Mouse (Mus musculus): ENCODE measurements around the gene Dnmt3a. TPM values are rescaled to one million over a fixed set of nuclear protein-coding genes. Genes with fewer than 3 reads are reported as not detected.

The Dnmt3a gene
- polyA plus RNA-seq, 1 experiment from 2014 or later, result 116 TPM

GRCm38 (mm10) chr12:3825714-3826080, 19.9 kb downstream of the Dnmt3a start:
- peaks cover 43% of the 10 kb centered on the region for H3K4me1 ChIP-seq
- H3K4me2 ChIP-seq, result no peak overlapping the region
- no peak for ATAC-seq (ENCODE audit: low FRiP score)
- 63% methylated on average over 12 of the region's 12 CpGs for WGBS
- no peaks in the 10 kb centered on the region for H3K9me3 ChIP-seq (replicated peaks)
- no peak overlapping the region for H3K4me3 ChIP-seq (replicated peaks)
- no peak overlapping the region for H3K9ac ChIP-seq (replicated peaks)
- no peaks in the 10 kb centered on the region for H3K27me3 ChIP-seq (replicated peaks)
- peak overlapping the region; percentile 37; the same call in 1 of the 2 replicates for H3K27ac ChIP-seq (replicated peaks)
- H3K36me3 ChIP-seq, result no peaks in the 10 kb centered on the region

GRCm38 (mm10) chr12:3827771-3828170, 22.0 kb downstream of the Dnmt3a start:
- no peaks in the 10 kb centered on the region for H3K9me3 ChIP-seq (replicated peaks)
- no peak for ATAC-seq (ENCODE audit: low FRiP score)
- H3K27me3 ChIP-seq (replicated peaks), result no peaks in the 10 kb centered on the region
- H3K4me1 ChIP-seq, result peaks cover 51% of the 10 kb centered on the region
- 92% methylated on average over 5 of the region's 5 CpGs for WGBS
- no peak overlapping the region for H3K27ac ChIP-seq (replicated peaks)
- no peak overlapping the region for H3K9ac ChIP-seq (replicated peaks)
- no peak overlapping the region for H3K4me2 ChIP-seq
- no peak overlapping the region for H3K4me3 ChIP-seq (replicated peaks)
- no peaks in the 10 kb centered on the region for H3K36me3 ChIP-seq

GRCm38 (mm10) chr12:3833059-3833760, 27.4 kb downstream of the Dnmt3a start:
- H3K9ac ChIP-seq (replicated peaks), result no peak overlapping the region
- ATAC-seq (ENCODE audit: low FRiP score), result no peak; the same call in 1 of the 2 replicates
- H3K9me3 ChIP-seq (replicated peaks), result no peaks in the 10 kb centered on the region
- H3K4me3 ChIP-seq (replicated peaks), result no peak overlapping the region
- H3K36me3 ChIP-seq, result peaks cover 31% of the 10 kb centered on the region
- peak overlapping the region; percentile 75 for H3K27ac ChIP-seq (replicated peaks)
- H3K4me1 ChIP-seq, result peaks cover 61% of the 10 kb centered on the region
- no peaks in the 10 kb centered on the region for H3K27me3 ChIP-seq (replicated peaks)
- H3K4me2 ChIP-seq, result peak overlapping the region; percentile 43
- 62% methylated on average over 7 of the region's 7 CpGs for WGBS

GRCm38 (mm10) chr12:3833851-3834273, 28.1 kb downstream of the Dnmt3a start:
- peak; percentile 84 for ATAC-seq (ENCODE audit: low FRiP score)
- Histone ChIP-seq H3K9ac (replicated peaks) (no peak overlapping the region), H3K4me2 (peak overlapping the region; percentile 43), H3K27ac (replicated peaks) (peak overlapping the region; percentile 75), H3K36me3 (peaks cover 36% of the 10 kb centered on the region), H3K27me3 (replicated peaks) (no peaks in the 10 kb centered on the region), H3K4me3 (replicated peaks) (no peak overlapping the region), H3K9me3 (replicated peaks) (no peaks in the 10 kb centered on the region), H3K4me1 (peaks cover 61% of the 10 kb centered on the region)
- WGBS, result 1% methylated on average over 7 of the region's 8 CpGs

- WGBS, result 9% methylated on average over 21 of the region's 21 CpGs
Observed at GRCm38 (mm10) chr12:3834373-3835314, 28.8 kb downstream of the Dnmt3a start.

GRCm38 (mm10) chr12:3835576-3835975, 29.8 kb downstream of the Dnmt3a start:
- Histone ChIP-seq H3K9me3 (replicated peaks) (no peaks in the 10 kb centered on the region), H3K27ac (replicated peaks) (peak overlapping the region; percentile 75; the same call in 1 of the 2 replicates), H3K9ac (replicated peaks) (no peak overlapping the region), H3K4me3 (replicated peaks) (no peak overlapping the region), H3K4me2 (peak overlapping the region; percentile 43; the same call in 1 of the 2 replicates), H3K27me3 (replicated peaks) (no peaks in the 10 kb centered on the region), H3K36me3 (peaks cover 52% of the 10 kb centered on the region), H3K4me1 (peaks cover 61% of the 10 kb centered on the region)
- ATAC-seq (ENCODE audit: low FRiP score), result no peak
- WGBS, result 81% methylated on average over 2 of the region's 2 CpGs

More at GRCm38 (mm10) chr12:3834373-3835314, 28.8 kb downstream of the Dnmt3a start:
- no peaks in the 10 kb centered on the region for H3K27me3 ChIP-seq (replicated peaks)
- peak overlapping the region; percentile 75 for H3K27ac ChIP-seq (replicated peaks)
- H3K4me3 ChIP-seq (replicated peaks), result no peak overlapping the region
- H3K4me2 ChIP-seq, result peak overlapping the region; percentile 43
- H3K9ac ChIP-seq (replicated peaks), result 0 out of 2 replicates have a peak overlapping the region, but pooled peaks have one; percentile 1
- H3K36me3 ChIP-seq, result peaks cover 44% of the 10 kb centered on the region
- ATAC-seq (ENCODE audit: low FRiP score), result peak; percentile 58
- no peaks in the 10 kb centered on the region for H3K9me3 ChIP-seq (replicated peaks)
- peaks cover 61% of the 10 kb centered on the region for H3K4me1 ChIP-seq

- Histone ChIP-seq H3K9ac (replicated peaks) (no peak overlapping the region), H3K4me2 (no peak overlapping the region), H3K4me3 (replicated peaks) (no peak overlapping the region), H3K4me1 (peaks cover 59% of the 10 kb centered on the region), H3K27ac (replicated peaks) (no peak overlapping the region), H3K36me3 (peaks cover 58% of the 10 kb centered on the region), H3K9me3 (replicated peaks) (no peaks in the 10 kb centered on the region), H3K27me3 (replicated peaks) (no peaks in the 10 kb centered on the region)
- WGBS, result 72% methylated on average over 9 of the region's 9 CpGs
- ATAC-seq (ENCODE audit: low FRiP score), result no peak
Observed at GRCm38 (mm10) chr12:3837081-3837832, 31.4 kb downstream of the Dnmt3a start.

GRCm38 (mm10) chr12:3838009-3838408, 32.2 kb downstream of the Dnmt3a start:
- 75% methylated on average over 4 of the region's 4 CpGs for WGBS

GRCm38 (mm10) chr12:3839662-3840061, 33.9 kb downstream of the Dnmt3a start:
- no peak overlapping the region for H3K9ac ChIP-seq (replicated peaks)
- ATAC-seq (ENCODE audit: low FRiP score), result no peak
- peaks cover 63% of the 10 kb centered on the region for H3K36me3 ChIP-seq
- H3K27ac ChIP-seq (replicated peaks), result no peak overlapping the region
- WGBS, result 100% methylated on average over 1 of the region's 1 CpGs
- no peaks in the 10 kb centered on the region for H3K27me3 ChIP-seq (replicated peaks)
- H3K4me2 ChIP-seq, result no peak overlapping the region
- no peaks in the 10 kb centered on the region for H3K9me3 ChIP-seq (replicated peaks)
- no peak overlapping the region for H3K4me3 ChIP-seq (replicated peaks)
- peaks cover 53% of the 10 kb centered on the region for H3K4me1 ChIP-seq

More at GRCm38 (mm10) chr12:3838009-3838408, 32.2 kb downstream of the Dnmt3a start:
- no peak overlapping the region for H3K27ac ChIP-seq (replicated peaks)
- H3K4me2 ChIP-seq, result no peak overlapping the region
- H3K4me1 ChIP-seq, result peaks cover 56% of the 10 kb centered on the region
- no peaks in the 10 kb centered on the region for H3K9me3 ChIP-seq (replicated peaks)
- no peaks in the 10 kb centered on the region for H3K27me3 ChIP-seq (replicated peaks)
- H3K9ac ChIP-seq (replicated peaks), result no peak overlapping the region
- H3K36me3 ChIP-seq, result peaks cover 59% of the 10 kb centered on the region
- ATAC-seq (ENCODE audit: low FRiP score), result no peak
- no peak overlapping the region for H3K4me3 ChIP-seq (replicated peaks)

GRCm38 (mm10) chr12:3841121-3841520, 35.3 kb downstream of the Dnmt3a start:
- Histone ChIP-seq H3K4me3 (replicated peaks) (no peak overlapping the region), H3K36me3 (peaks cover 63% of the 10 kb centered on the region), H3K9me3 (replicated peaks) (no peaks in the 10 kb centered on the region), H3K4me2 (no peak overlapping the region), H3K27me3 (replicated peaks) (no peaks in the 10 kb centered on the region), H3K4me1 (peaks cover 40% of the 10 kb centered on the region), H3K9ac (replicated peaks) (no peak overlapping the region), H3K27ac (replicated peaks) (0 out of 2 replicates have a peak overlapping the region, but pooled peaks have one; percentile 18)
- 63% methylated on average over 4 of the region's 4 CpGs for WGBS
- no peak for ATAC-seq (ENCODE audit: low FRiP score)

- Histone ChIP-seq H3K9me3 (replicated peaks) (no peaks in the 10 kb centered on the region), H3K36me3 (peaks cover 46% of the 10 kb centered on the region), H3K9ac (replicated peaks) (0 out of 2 replicates have a peak overlapping the region, but pooled peaks have one; percentile 1), H3K27me3 (replicated peaks) (no peaks in the 10 kb centered on the region), H3K4me3 (replicated peaks) (no peak overlapping the region), H3K4me1 (peaks cover 33% of the 10 kb centered on the region), H3K4me2 (no peak overlapping the region), H3K27ac (replicated peaks) (peak overlapping the region; percentile 33)
- ATAC-seq (ENCODE audit: low FRiP score), result no peak
- 46% methylated on average over 6 of the region's 6 CpGs for WGBS
Observed at GRCm38 (mm10) chr12:3842843-3843242, 37.0 kb downstream of the Dnmt3a start.

Data from neural tube, embryonic 15.5 days (tissue).